Mouse (Mus musculus): ENCODE results near the gene Olfr896-ps1. TPM values are rescaled to one million over a fixed set of nuclear protein-coding genes. Genes with fewer than 3 reads are reported as not detected.

The Olfr896-ps1 gene
- not detected in 2 replicates for polyA plus RNA-seq (2014; fragmentation: Nextera tagmentation; extraction: Ambion mirVana)

DNA sequence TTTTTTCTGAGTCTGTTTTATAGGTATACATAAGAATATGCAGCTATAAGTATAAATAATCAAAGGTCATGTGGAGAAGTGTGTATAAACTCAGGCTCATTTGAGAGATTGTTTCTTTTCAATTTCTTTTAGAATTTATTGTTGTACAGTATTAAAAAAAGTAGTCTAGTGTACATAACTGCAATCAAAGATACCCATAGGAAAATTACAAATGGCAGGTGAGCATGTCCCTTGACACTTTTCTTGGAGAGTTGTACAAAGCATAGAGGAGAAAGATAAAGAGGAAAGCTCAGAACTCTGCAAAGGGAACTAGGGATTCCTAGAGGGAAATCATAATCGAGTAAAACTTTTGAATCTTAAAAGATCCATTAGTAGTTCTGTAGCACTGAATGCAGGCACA is at the start of gene Olfr896-ps1:
Olfr896-ps1 (plus strand) TSS at position 301 of the 400 bp plus-strand sequence.
- no peak for ATAC-seq (replicated peaks; ENCODE audit: insufficient number of reproducible peaks, low FRiP score, low TSS enrichment, low read depth)
- Histone ChIP-seq H3K4me3 (ENCODE audit: low read depth, low read length) (no peak within 1 kb of the TSS), H3K4me1 (ENCODE audit: control insufficient read depth, insufficient read depth, low read length) (no peaks in the 10 kb centered on the region), H3K27ac (replicated peaks; ENCODE audit: low read depth, low read length) (no peak within 1 kb of the TSS), H3K9me3 (replicated peaks; ENCODE audit: control insufficient read depth, low read length) (no peaks in the 10 kb centered on the region), H3K27me3 (ENCODE audit: control insufficient read depth, insufficient read depth, low read length) (no peaks in the 10 kb centered on the region), H3K4me2 (ENCODE audit: low read depth, low read length) (no peak within 1 kb of the TSS), H3K9ac (replicated peaks; ENCODE audit: low read length) (no peak within 1 kb of the TSS), H3K36me3 (replicated peaks; ENCODE audit: control insufficient read depth, insufficient read depth, low read depth, low read length) (no peaks in the 10 kb centered on the region)
- WGBS, result 90% methylated on average over 1 of the region's 1 CpGs
- DNase-seq (ENCODE audit: low spot score), result no peak

DNA sequence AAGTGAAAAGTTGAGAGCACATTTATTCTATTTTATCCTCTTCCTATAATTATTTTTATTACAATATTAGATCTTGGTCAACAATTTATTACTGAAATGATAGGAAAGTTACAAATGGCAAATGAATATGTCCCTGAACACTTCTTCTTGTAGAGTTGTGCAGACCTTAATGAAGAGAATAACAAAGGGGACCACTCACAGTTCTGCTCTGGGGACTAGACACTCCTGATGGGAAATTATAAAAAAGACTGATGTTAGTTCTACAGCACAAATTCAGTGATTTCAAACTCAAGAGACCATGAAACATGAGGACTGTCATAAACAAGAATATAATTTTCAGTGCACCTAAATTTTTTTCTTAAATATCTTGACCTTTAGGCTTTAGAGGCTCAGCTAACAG is 38.4 kb upstream of the Olfr896-ps1 start, which contains the start of gene Olfr143:
Olfr143 (plus strand) TSS at position 301 of the 400 bp plus-strand sequence.
- H3K4me1 ChIP-seq (ENCODE audit: control insufficient read depth, insufficient read depth, low read length), result no peaks in the 10 kb centered on the region
- H3K4me3 ChIP-seq (ENCODE audit: low read depth, low read length), result no peak within 1 kb of the TSS
- H3K9me3 ChIP-seq (replicated peaks; ENCODE audit: control insufficient read depth, low read length), result no peaks in the 10 kb centered on the region
- ATAC-seq (replicated peaks; ENCODE audit: insufficient number of reproducible peaks, low FRiP score, low TSS enrichment, low read depth) (no peak), DNase-seq (ENCODE audit: low spot score) (no peak)
- H3K27ac ChIP-seq (replicated peaks; ENCODE audit: low read depth, low read length), result no peak within 1 kb of the TSS
- H3K9ac ChIP-seq (replicated peaks; ENCODE audit: low read length), result no peak within 1 kb of the TSS
- H3K36me3 ChIP-seq (replicated peaks; ENCODE audit: control insufficient read depth, insufficient read depth, low read depth, low read length), result no peaks in the 10 kb centered on the region
- H3K4me2 ChIP-seq (ENCODE audit: low read depth, low read length), result no peak within 1 kb of the TSS
- no peaks in the 10 kb centered on the region for H3K27me3 ChIP-seq (ENCODE audit: control insufficient read depth, insufficient read depth, low read length)

- no peaks in the 10 kb centered on the region for H3K4me1 ChIP-seq (ENCODE audit: control insufficient read depth, insufficient read depth, low read length)
- H3K27me3 ChIP-seq (ENCODE audit: control insufficient read depth, insufficient read depth, low read length), result no peaks in the 10 kb centered on the region
- H3K4me3 ChIP-seq (ENCODE audit: low read depth, low read length), result no peak within 1 kb of the TSS
- no peaks in the 10 kb centered on the region for H3K9me3 ChIP-seq (replicated peaks; ENCODE audit: control insufficient read depth, low read length)
- DNase-seq (ENCODE audit: low spot score) (no peak), ATAC-seq (replicated peaks; ENCODE audit: insufficient number of reproducible peaks, low FRiP score, low TSS enrichment, low read depth) (no peak)
- no peak within 1 kb of the TSS for H3K27ac ChIP-seq (replicated peaks; ENCODE audit: low read depth, low read length)
- H3K36me3 ChIP-seq (replicated peaks; ENCODE audit: control insufficient read depth, insufficient read depth, low read depth, low read length), result no peaks in the 10 kb centered on the region
- H3K9ac ChIP-seq (replicated peaks; ENCODE audit: low read length), result no peak within 1 kb of the TSS
- H3K4me2 ChIP-seq (ENCODE audit: low read depth, low read length), result no peak within 1 kb of the TSS
Observed at GRCm38 (mm10) chr9:38267551-38267950, 23.4 kb upstream of the Olfr896-ps1 start, which contains the start of gene Olfr895. Gene Olfr895 (plus strand): TSS chr9:38267851.

GRCm38 (mm10) chr9:38328760-38329159 is 37.9 kb downstream of the Olfr896-ps1 start, which contains the start of gene Olfr25:
Gene Olfr25 (plus strand): TSS chr9:38329060.
- no peak within 1 kb of the TSS for H3K27ac ChIP-seq (replicated peaks; ENCODE audit: low read depth, low read length)
- H3K4me3 ChIP-seq (ENCODE audit: low read depth, low read length), result no peak within 1 kb of the TSS
- no peak within 1 kb of the TSS for H3K9ac ChIP-seq (replicated peaks; ENCODE audit: low read length)
- ATAC-seq (replicated peaks; ENCODE audit: insufficient number of reproducible peaks, low FRiP score, low TSS enrichment, low read depth) (no peak), DNase-seq (ENCODE audit: low spot score) (no peak)
- H3K36me3 ChIP-seq (replicated peaks; ENCODE audit: control insufficient read depth, insufficient read depth, low read depth, low read length), result no peaks in the 10 kb centered on the region
- 84% methylated on average over 3 of the region's 3 CpGs for WGBS
- no peaks in the 10 kb centered on the region for H3K4me1 ChIP-seq (ENCODE audit: control insufficient read depth, insufficient read depth, low read length)
- no peaks in the 10 kb centered on the region for H3K27me3 ChIP-seq (ENCODE audit: control insufficient read depth, insufficient read depth, low read length)
- H3K9me3 ChIP-seq (replicated peaks; ENCODE audit: control insufficient read depth, low read length), result no peaks in the 10 kb centered on the region
- no peak within 1 kb of the TSS for H3K4me2 ChIP-seq (ENCODE audit: low read depth, low read length)

Other genes with a start within 250 kb of the Olfr896-ps1 start
- gene Olfr884, start 244.6 kb upstream of the Olfr896-ps1 start, polyA plus RNA-seq (2014; fragmentation: Nextera tagmentation; extraction: Ambion mirVana), result not detected in 2 replicates
- not detected in 2 replicates for gene Olfr885, start 229.8 kb upstream of the Olfr896-ps1 start, polyA plus RNA-seq (2014; fragmentation: Nextera tagmentation; extraction: Ambion mirVana)
- not detected in 2 replicates for gene Olfr887, start 207.0 kb upstream of the Olfr896-ps1 start, polyA plus RNA-seq (2014; fragmentation: Nextera tagmentation; extraction: Ambion mirVana)
- gene Olfr888, start 183.0 kb upstream of the Olfr896-ps1 start, polyA plus RNA-seq (2014; fragmentation: Nextera tagmentation; extraction: Ambion mirVana), result not detected in 2 replicates
- gene Olfr889, start 175.9 kb upstream of the Olfr896-ps1 start, polyA plus RNA-seq (2014; fragmentation: Nextera tagmentation; extraction: Ambion mirVana), result 0.04 and 0.13 TPM in 2 replicates
- gene Olfr890, start 148.6 kb upstream of the Olfr896-ps1 start, polyA plus RNA-seq (2014; fragmentation: Nextera tagmentation; extraction: Ambion mirVana), result not detected in 2 replicates
- not detected in 2 replicates for gene Olfr891, start 110.3 kb upstream of the Olfr896-ps1 start, polyA plus RNA-seq (2014; fragmentation: Nextera tagmentation; extraction: Ambion mirVana)
- not detected in 2 replicates for gene Olfr893, start 82.7 kb upstream of the Olfr896-ps1 start, polyA plus RNA-seq (2014; fragmentation: Nextera tagmentation; extraction: Ambion mirVana)
- gene Olfr894, start 73.1 kb upstream of the Olfr896-ps1 start, polyA plus RNA-seq (2014; fragmentation: Nextera tagmentation; extraction: Ambion mirVana), result not detected in 2 replicates
- gene Olfr143, start 38.3 kb upstream of the Olfr896-ps1 start, polyA plus RNA-seq (2014; fragmentation: Nextera tagmentation; extraction: Ambion mirVana), result not detected in 2 replicates
- not detected in 2 replicates for gene Olfr895, start 23.3 kb upstream of the Olfr896-ps1 start, polyA plus RNA-seq (2014; fragmentation: Nextera tagmentation; extraction: Ambion mirVana)
- gene Olfr25, start 38.0 kb downstream of the Olfr896-ps1 start, polyA plus RNA-seq (2014; fragmentation: Nextera tagmentation; extraction: Ambion mirVana), result not detected in 2 replicates
- gene Olfr898, start 57.3 kb downstream of the Olfr896-ps1 start, polyA plus RNA-seq (2014; fragmentation: Nextera tagmentation; extraction: Ambion mirVana), result not detected in 2 replicates
- gene Olfr250, start 75.8 kb downstream of the Olfr896-ps1 start, polyA plus RNA-seq (2014; fragmentation: Nextera tagmentation; extraction: Ambion mirVana), result not detected in 2 replicates
- gene Olfr251, start 86.0 kb downstream of the Olfr896-ps1 start, polyA plus RNA-seq (2014; fragmentation: Nextera tagmentation; extraction: Ambion mirVana), result not detected in 2 replicates
- not detected in 2 replicates for gene Olfr147, start 110.6 kb downstream of the Olfr896-ps1 start, polyA plus RNA-seq (2014; fragmentation: Nextera tagmentation; extraction: Ambion mirVana)
- gene Olfr901, start 138.3 kb downstream of the Olfr896-ps1 start, polyA plus RNA-seq (2014; fragmentation: Nextera tagmentation; extraction: Ambion mirVana), result not detected in 2 replicates
- gene Olfr902, start 156.5 kb downstream of the Olfr896-ps1 start, polyA plus RNA-seq (2014; fragmentation: Nextera tagmentation; extraction: Ambion mirVana), result not detected in 2 replicates
- not detected in 2 replicates for gene Olfr904, start 172.0 kb downstream of the Olfr896-ps1 start, polyA plus RNA-seq (2014; fragmentation: Nextera tagmentation; extraction: Ambion mirVana)
- not detected in 2 replicates for gene Olfr905, start 180.0 kb downstream of the Olfr896-ps1 start, polyA plus RNA-seq (2014; fragmentation: Nextera tagmentation; extraction: Ambion mirVana)
- not detected in 2 replicates for gene Olfr906, start 196.0 kb downstream of the Olfr896-ps1 start, polyA plus RNA-seq (2014; fragmentation: Nextera tagmentation; extraction: Ambion mirVana)
- not detected in 2 replicates for gene Olfr907, start 204.7 kb downstream of the Olfr896-ps1 start, polyA plus RNA-seq (2014; fragmentation: Nextera tagmentation; extraction: Ambion mirVana)
- not detected in 2 replicates for gene Olfr911-ps1, start 230.5 kb downstream of the Olfr896-ps1 start, polyA plus RNA-seq (2014; fragmentation: Nextera tagmentation; extraction: Ambion mirVana)
- gene Olfr910, start 246.7 kb downstream of the Olfr896-ps1 start, polyA plus RNA-seq (2014; fragmentation: Nextera tagmentation; extraction: Ambion mirVana), result not detected in 2 replicates

All from embryonic facial prominence, embryonic 11.5 days (tissue).